Mouse (Mus musculus): ENCODE measurements around the gene Pemt.

GRCm38 (mm10) chr11:59960476-59961337 is 85.6 kb downstream of the Pemt start:
- TF ChIP-seq GATA1 (IDR thresholded peaks at IDR 0.05; ENCODE audit: low read length) (no peak), TAL1 (IDR thresholded peaks at IDR 0.05; ENCODE audit: low read length) (no peak)
